Mouse (Mus musculus) retina, postnatal 7 days (tissue): Measurements from ENCODE around the gene Atp6ap1l.

Source experiments
- DNase-seq: peaks from one replicate; pipeline ENCODE4 v3.0.0-alpha.2; 2012; ENCODE audit warnings: low read depth, low spot score

Atp6ap1l gene

DNA sequence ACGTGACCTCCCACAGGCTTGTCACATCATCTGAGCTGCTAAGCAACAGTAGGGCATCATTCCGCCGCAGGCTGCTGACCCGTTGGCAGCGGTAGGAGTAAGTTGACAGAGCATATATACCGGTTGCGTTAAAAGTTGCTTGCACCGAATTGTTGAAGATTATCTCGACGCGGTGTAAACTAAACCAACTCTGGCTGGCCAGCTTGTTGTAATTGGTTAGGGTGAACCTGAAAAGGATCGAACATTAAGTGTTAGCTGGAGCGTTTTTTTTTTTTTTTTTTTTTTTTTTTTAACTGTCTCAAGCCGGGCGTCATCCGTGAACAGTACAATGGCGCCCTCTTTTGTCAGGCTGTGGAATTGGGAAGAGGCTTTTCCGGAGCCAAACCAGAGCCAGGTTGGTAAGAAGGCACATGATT is 18.6 kb downstream of the Atp6ap1l start:
- DNase-seq, result peak; percentile 62

DNA sequence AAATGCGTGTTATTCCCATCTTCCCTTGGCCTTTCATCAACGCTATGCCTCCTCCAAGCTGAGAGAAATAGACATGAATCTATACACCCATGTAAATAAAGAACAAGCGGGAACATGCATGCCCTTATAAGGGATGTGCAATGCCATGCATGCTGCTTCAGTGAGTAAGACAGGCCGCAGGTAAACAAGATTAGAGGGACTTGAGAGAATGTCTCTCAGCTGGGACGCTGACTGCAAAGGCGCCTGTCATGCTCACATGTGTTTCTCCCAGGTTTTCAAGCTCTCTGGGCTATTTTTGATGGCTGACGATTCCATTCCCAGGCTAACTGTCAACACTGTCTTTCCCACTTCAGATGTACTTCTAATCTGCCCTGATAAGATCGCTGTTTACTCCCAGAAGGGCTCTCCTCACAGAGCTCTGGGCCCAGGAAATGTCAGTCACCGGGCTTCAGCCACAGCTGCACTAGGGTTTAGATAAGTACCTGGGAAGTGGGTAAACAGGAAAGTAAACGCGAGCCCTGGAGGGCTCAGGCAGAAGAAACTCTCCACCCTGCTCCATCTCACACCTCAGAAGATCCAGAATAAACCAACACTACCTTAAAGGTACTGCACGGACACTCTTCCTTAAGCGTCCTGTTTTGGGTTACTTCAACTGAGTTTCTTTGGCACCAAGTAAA is 19.2 kb downstream of the Atp6ap1l start:
- no peak for DNase-seq

DNA sequence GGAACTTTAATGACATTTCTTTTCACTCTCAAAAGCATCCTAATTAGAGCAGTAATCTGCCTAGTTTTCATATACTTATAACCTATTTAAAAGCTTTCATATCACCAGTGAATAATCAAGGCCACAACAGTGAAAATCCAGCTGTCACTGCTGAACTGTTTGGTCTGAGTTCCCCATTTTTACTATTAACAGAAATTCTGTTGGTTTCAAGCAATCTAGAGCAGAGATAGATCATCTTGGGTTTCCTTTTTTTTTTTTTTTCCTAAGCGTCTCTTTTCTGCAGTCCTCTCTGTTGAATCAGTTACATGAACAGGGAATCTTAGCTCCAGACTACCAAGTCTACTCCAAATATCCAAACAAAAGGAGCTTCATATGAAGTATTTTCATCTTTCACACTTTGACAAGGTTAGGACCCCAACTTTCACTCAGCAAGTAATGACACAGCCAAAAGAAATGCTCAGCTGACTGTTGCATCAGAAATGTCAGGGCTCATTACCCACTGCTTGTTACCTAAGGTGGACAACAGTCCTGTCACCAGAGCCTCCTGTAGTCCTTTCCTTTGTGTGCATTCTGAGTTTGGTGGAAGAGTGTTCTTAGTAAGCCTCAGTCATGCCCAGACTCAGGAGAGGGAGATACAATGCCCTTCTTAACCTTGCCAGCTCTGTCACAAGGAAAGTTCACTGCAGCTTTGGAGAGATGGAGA is 23.3 kb downstream of the Atp6ap1l start:
- DNase-seq, result no peak

DNA sequence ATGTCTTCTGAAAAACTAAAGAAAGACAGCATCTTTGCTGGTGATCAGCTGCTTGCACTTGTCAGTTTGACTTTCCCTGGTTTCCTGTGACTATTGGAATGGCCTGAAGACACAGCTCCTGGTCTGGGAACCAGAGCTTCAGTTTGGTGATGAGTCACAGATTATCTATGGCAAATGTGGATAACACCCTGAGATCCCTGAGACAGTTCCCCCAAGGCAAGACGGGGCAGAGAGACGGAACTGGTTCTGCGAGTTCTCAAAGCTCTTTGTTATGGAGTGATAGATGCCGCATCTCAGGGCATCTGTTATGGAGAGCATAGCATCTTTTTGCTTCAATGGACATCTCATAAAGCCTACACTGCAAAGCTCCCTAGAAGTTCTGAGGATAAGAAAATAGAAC is 33.6 kb downstream of the Atp6ap1l start:
- no peak for DNase-seq

DNA sequence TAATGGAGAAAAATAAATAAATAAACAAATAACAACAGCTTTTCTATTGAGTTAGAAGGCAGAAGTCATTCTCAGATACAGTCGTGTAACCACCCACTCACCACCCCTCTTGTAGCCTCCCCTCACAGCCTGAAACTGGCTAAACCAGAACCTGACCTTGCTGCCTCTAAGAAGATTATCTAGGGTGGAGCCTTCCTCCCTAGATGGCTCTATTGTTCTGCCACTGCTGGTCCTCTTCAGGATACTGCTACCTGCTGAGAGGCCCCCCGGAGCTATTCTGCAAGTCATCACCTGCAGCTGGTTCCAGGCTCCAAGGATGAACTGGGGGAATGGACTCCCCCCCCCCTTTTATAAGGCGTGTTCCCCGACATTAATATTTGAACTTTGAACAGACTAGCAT is 36.0 kb downstream of the Atp6ap1l start:
- no peak for DNase-seq

DNA sequence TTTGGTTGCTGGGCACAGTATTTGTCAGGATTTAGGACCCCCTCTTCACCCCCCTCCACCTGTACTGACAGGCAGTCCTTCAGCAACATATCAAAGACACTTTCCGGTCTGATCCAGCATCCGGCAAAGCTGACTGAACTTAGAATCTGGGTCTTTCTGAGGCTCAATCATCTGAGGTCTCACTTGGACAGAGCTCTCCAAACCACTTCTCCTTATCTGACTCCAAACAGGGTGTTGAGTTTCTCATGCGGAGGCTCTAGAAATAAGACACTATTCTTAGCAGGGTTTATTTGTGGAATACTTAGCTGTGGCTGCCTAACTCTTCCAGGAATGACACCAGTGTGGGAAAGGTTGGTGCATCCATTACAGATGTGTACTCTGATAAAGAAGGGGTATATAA is 43.0 kb downstream of the Atp6ap1l start:
- DNase-seq, result no peak

DNA sequence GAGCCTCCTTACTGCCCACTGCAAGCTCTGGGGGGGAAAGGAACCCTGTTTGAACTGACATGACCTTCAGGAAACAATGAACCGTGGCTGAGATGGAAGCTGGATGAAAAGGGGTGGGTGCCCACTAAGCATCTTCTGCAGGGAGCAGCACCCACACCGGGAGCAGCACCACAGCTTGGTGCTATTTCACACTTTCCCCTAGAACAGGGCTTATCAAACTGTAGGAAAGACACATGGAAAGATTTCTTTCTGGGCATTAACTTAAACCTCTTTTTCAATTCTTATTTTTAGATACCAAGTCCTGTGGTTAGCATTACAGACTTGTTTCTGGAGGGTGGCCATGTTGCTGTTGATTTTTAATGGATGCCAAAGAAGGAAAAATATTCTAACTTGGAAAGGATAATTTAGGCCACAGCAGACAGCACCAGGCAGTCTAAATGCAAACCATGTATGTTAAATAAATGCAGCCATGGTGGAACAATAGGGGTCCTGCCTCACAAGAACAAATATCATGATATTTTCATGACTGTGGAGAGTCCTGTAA is 44.2 kb downstream of the Atp6ap1l start:
- DNase-seq, result no peak

DNA sequence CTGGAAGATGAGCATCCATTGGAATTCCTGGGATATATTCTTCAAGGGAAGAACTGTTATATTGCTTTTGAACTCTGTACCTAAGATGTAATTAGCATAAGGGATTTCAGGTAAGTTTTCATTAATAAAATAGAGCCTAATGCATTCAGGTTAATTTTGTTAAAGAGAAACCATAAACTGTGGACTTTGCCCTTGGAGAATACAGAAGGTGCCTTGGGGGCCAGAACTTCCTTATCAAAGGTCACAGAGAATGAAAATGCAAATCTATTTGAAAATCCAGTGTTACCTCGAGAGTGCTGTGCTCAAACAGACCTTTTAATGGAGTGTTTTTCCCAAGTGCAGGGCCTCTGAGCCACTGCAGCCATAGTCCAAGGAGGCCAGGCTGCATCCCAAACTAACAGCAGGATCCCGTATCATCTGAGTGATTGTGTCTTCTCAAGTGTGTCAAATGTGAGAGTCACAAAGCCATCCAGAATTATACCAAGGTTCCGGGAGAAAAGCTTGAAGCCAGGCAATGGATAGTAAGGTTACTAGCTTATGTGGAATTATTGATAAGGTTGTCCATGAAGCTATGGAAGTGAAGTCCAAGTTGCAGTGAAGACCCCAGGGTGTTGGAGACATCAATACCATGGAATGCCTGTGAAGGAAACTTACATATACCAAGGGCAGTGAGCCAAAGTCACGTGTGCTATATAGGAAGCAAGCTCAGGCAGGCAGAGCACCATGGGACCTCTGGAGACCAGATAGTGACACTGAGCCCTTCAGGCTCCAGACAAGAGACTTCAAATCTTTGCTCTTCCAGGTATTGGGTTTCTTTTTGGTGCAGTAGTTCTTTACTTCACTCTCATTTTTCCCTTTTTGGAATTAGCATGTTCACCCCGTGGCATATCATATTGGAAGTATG is 52.2 kb downstream of the Atp6ap1l start:
- DNase-seq, result no peak

DNA sequence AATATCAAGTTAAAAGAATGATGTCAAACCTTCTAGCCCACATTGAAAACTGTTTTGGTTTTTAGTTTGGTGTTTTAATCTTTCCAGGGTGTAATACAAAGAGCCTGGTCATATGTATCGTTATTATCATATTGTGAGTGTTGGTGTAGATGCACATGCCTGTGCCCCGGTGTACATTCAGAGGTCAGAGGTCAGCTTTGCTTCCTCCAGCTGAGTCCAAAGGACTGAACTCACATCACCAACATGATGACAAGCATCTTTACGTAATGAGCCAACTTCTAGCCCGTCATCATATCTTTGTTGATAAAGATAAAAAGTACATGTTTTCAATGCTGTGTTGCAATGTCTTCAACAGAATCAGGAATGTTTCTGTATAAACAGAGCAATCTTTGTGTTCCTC is 53.4 kb downstream of the Atp6ap1l start:
- DNase-seq, result no peak

DNA sequence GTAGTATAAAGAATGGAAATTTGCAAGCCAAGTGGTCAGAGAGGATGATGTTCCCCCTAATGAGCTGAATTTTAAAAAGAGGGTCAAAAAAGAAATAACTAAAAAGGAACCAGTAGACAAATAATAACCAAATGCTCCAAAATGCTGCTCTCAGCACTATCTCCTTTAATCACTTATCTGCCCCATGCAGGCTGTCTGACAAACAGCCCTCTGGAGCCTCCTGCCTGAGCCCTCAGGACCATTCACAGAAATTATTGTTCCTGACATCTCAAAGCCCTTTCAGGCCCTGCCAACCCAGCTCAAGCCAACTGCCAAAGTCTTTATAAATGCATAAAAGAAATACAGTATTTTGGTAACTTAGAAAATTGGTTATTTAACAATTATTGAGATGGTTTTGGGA is 61.0 kb downstream of the Atp6ap1l start:
- DNase-seq, result no peak

DNA sequence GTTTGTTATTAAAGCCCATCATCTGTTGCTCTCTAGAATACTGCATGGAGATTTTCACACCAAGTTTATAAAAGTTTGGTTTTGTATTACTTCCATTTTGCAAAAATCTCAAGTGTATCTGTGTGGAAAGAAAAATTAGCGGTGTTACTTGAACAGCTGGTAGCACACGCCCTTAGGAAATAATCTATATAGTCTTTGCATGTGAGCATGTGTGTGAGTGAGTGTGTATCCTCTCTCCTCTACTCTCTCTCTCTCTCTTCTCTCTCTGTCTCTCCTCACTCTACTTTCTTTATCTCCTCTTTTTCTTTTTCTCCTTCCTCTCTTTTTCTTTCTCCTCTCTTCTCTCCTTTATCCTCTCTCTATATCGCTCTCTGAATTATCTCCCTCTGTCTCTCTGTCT is 61.7 kb downstream of the Atp6ap1l start:
- DNase-seq, result no peak

DNA sequence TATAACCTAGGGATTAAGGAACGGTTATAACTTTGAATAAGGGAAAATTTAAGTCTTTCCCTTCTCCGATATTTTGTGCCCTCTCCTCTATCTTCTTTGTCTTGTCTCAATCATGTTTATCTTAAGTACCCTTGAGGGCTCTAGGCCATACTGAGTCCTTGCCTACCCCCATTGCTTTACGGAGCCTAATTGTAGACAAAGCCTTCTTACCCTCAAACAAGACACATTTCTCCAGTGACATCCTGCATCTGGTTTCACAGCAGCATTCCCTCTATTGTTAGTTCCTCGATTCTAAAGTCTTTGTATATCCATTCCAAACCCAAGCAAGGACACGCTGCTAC is 64.0 kb downstream of the Atp6ap1l start:
- no peak for DNase-seq

DNA sequence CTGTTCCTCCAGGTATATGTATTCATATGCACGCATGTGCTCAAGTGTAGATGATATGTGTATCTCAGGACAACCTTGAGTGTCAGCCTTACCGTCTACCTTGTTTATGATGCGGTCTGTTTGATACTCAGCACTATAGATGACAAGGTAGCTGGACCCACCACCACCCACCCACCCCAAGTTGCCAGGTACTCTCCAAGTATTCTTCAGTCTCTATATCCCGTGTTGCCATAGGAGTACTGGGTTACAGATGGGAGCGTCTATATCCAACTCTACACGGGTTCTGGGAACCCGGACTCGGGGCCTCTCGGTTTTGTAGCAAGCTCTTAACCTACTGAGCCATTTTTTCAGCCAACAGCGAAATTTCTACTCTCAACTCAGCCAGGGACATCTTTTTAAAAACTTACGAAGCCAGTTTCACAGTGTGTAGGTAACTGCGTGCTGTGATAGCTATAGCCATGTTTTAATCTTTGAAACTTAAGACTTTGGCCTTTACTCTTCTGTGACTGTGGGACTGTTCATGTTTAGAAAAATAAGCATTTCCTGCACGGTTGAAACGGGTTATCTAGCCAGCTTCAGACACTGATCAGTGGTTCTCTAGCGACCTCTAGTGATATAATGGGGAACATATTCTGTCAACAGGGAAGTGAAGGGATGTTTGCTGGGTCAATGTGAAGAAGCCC is 64.5 kb downstream of the Atp6ap1l start:
- DNase-seq, result peak; percentile 68

DNA sequence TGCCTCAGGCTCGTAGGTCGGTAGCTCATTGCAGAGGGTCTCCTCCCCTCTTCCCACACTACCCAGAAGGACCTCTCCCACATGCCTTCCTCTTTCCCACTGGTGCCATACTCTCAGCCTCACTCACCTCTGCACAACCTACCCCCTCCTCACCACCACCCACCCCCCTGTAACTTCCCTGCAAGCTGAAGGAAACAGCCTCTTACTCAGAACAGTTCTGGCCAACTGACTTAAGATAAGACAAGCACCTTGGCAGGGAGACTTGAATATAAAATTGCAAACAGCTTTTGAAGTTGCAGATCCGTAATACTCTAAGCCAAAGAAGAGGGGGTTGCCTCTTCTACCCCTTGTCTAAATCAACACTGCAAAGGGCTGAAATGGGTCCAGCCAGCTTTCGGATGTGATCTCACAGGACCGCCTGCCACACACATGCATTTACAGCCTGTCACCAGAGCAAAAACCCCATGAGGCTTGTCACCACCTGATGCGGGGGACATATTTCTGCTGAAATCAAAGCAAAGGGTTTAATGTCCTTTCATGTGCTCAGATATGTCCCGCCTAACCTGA is 71.4 kb downstream of the Atp6ap1l start:
- no peak for DNase-seq
